Mouse (Mus musculus) heart, embryonic 15.5 days (tissue): ENCODE data around the gene Strbp. TPM values are rescaled to one million over a fixed set of nuclear protein-coding genes. Genes with fewer than 3 reads are reported as not detected.

Experiments used
- ATAC-seq: fragments of 200-750 bp; cut with Nextera tagmentation; replicated peaks from 2 replicates; pipeline ENCODE4 v1.8.0; 2017; ENCODE audit warnings: low read depth, moderate TSS enrichment; ENCODE audit not compliant: insufficient number of reproducible peaks, insufficient read depth, low FRiP score
- H3K27ac ChIP-seq: fragments of 300-500 bp; sonication (generic); 2 replicates; pipeline ENCODE4 v1.5.1; 2015; ENCODE audit warnings: mild to moderate bottlenecking, inconsistent platforms
- H3K27me3 ChIP-seq: fragments of 300-500 bp; sonication (generic); 2 replicates; pipeline ENCODE4 v1.6.1; 2015; ENCODE audit warnings: inconsistent platforms
- H3K36me3 ChIP-seq: fragments of 300-500 bp; sonication (generic); 2 replicates; pipeline ENCODE4 v1.6.1; 2015; ENCODE audit warnings: mild to moderate bottlenecking, inconsistent platforms
- H3K4me1 ChIP-seq: fragments of 300-500 bp; sonication (generic); replicated peaks from 2 replicates; pipeline ENCODE4 v1.6.1; 2015; ENCODE audit warnings: inconsistent platforms
- H3K4me2 ChIP-seq: fragments of 300-500 bp; sonication (generic); 2 replicates; pipeline ENCODE4 v1.6.1; 2015; ENCODE audit warnings: inconsistent platforms, mild to moderate bottlenecking, moderate library complexity
- H3K4me3 ChIP-seq: fragments of 300-500 bp; sonication (generic); 2 replicates; pipeline ENCODE4 v1.5.1; 2015; ENCODE audit warnings: mild to moderate bottlenecking, inconsistent platforms
- H3K9ac ChIP-seq: fragments of 300-500 bp; sonication (generic); 2 replicates; pipeline ENCODE4 v1.6.1; 2015; ENCODE audit warnings: mild to moderate bottlenecking, inconsistent platforms
- H3K9me3 ChIP-seq: fragments of 300-500 bp; sonication (generic); replicated peaks from 2 replicates; pipeline ENCODE4 v1.6.1; 2016; ENCODE audit warnings: inconsistent platforms
- WGBS: fragments of 180-500 bp; shearing (Covaris S2); methylation state at CpG from one replicate; pipeline ENCODE4 v1.1.7; 2015; ENCODE audit warnings: mixed read lengths; 5-methylcytosine and 5-hydroxymethylcytosine counted together
- polyA plus RNA-seq: library from polyadenylated mRNA; unstranded; fragments of >200 nt; fragmentation: Nextera tagmentation; extraction: Ambion mirVana; gene quantifications from 2 replicates; pipeline ENCODE4 v1.2.1, GENCODE M21; 2015

The Strbp gene
- 23.4 and 24.5 TPM in 2 replicates for polyA plus RNA-seq

GRCm38 (mm10) chr2:37703230-37703954 lies at the start of gene Strbp:
Gene Strbp, minus strand, starts transcription at chr2:37703859.
- no peaks in the 10 kb centered on the region for H3K9me3 ChIP-seq
- H3K27ac ChIP-seq: peak within 1 kb of the TSS; percentile 88
- H3K4me1 ChIP-seq: peaks cover 17% of the 10 kb centered on the region
- no peaks in the 10 kb centered on the region for H3K27me3 ChIP-seq
- peak within 1 kb of the TSS; percentile 70 for H3K4me3 ChIP-seq
- WGBS: 0% methylated on average over 77 of the region's 98 CpGs
- peak; percentile 93 for ATAC-seq
- no peaks in the 10 kb centered on the region for H3K36me3 ChIP-seq
- peak within 1 kb of the TSS; percentile 97 for H3K9ac ChIP-seq
- H3K4me2 ChIP-seq: peak within 1 kb of the TSS; percentile 90

- Histone ChIP-seq H3K4me3 (no peak overlapping the region), H3K9ac (no peak overlapping the region), H3K4me1 (peaks cover 17% of the 10 kb centered on the region), H3K27me3 (no peaks in the 10 kb centered on the region), H3K9me3 (no peaks in the 10 kb centered on the region), H3K4me2 (no peak overlapping the region), H3K36me3 (no peaks in the 10 kb centered on the region), H3K27ac (no peak overlapping the region)
- 88% methylated on average over 1 of the region's 1 CpGs for WGBS
- no peak for ATAC-seq
Observed at GRCm38 (mm10) chr2:37751114-37751513, 47.5 kb upstream of the Strbp start.

GRCm38 (mm10) chr2:37749323-37749722 lies 45.7 kb upstream of the Strbp start:
- no peaks in the 10 kb centered on the region for H3K36me3 ChIP-seq
- ATAC-seq: no peak
- 0 out of 2 replicates have a peak overlapping the region, but pooled peaks have one; percentile 68 for H3K27ac ChIP-seq
- H3K27me3 ChIP-seq: no peaks in the 10 kb centered on the region
- no peak overlapping the region for H3K4me3 ChIP-seq
- H3K9ac ChIP-seq: no peak overlapping the region
- H3K9me3 ChIP-seq: no peaks in the 10 kb centered on the region
- peaks cover 17% of the 10 kb centered on the region for H3K4me1 ChIP-seq
- whole genome bisulfite sequencing: 31% methylated on average over 6 of the region's 6 CpGs
- H3K4me2 ChIP-seq: no peak overlapping the region

- Histone ChIP-seq H3K27me3 (no peaks in the 10 kb centered on the region), H3K9me3 (no peaks in the 10 kb centered on the region), H3K4me3 (no peak overlapping the region), H3K4me1 (peaks cover 17% of the 10 kb centered on the region), H3K4me2 (no peak overlapping the region), H3K27ac (peak overlapping the region; percentile 68), H3K36me3 (no peaks in the 10 kb centered on the region), H3K9ac (no peak overlapping the region)
- peak; percentile 61; the same call in 1 of the 2 replicates for ATAC-seq
- 50% methylated on average over 10 of the region's 10 CpGs for WGBS
Observed at GRCm38 (mm10) chr2:37748442-37749066, 44.9 kb upstream of the Strbp start.

- no peak overlapping the region for H3K9ac ChIP-seq
- H3K4me3 ChIP-seq: no peak overlapping the region
- H3K27me3 ChIP-seq: no peaks in the 10 kb centered on the region
- H3K4me2 ChIP-seq: no peak overlapping the region
- H3K36me3 ChIP-seq: no peaks in the 10 kb centered on the region
- H3K9me3 ChIP-seq: no peaks in the 10 kb centered on the region
- H3K4me1 ChIP-seq: peaks cover 17% of the 10 kb centered on the region
- 0 out of 2 replicates have a peak overlapping the region, but pooled peaks have one; percentile 68 for H3K27ac ChIP-seq
- no peak for ATAC-seq
- WGBS: 23% methylated on average over 2 of the region's 2 CpGs
Observed at GRCm38 (mm10) chr2:37747909-37748308, 44.2 kb upstream of the Strbp start.

- no peaks in the 10 kb centered on the region for H3K27me3 ChIP-seq
- H3K9ac ChIP-seq: no peak overlapping the region
- no peak overlapping the region for H3K4me3 ChIP-seq
- H3K4me1 ChIP-seq: peaks cover 17% of the 10 kb centered on the region
- H3K4me2 ChIP-seq: no peak overlapping the region
- no peaks in the 10 kb centered on the region for H3K36me3 ChIP-seq
- no peak overlapping the region for H3K27ac ChIP-seq
- H3K9me3 ChIP-seq: no peaks in the 10 kb centered on the region
- 86% methylated on average over 5 of the region's 5 CpGs for WGBS
- ATAC-seq: no peak
Observed at GRCm38 (mm10) chr2:37746293-37747049, 42.8 kb upstream of the Strbp start.

- Histone ChIP-seq H3K27ac (no peak overlapping the region), H3K36me3 (no peaks in the 10 kb centered on the region), H3K4me1 (peaks cover 17% of the 10 kb centered on the region), H3K4me3 (no peak overlapping the region), H3K9me3 (no peaks in the 10 kb centered on the region), H3K27me3 (no peaks in the 10 kb centered on the region), H3K4me2 (no peak overlapping the region), H3K9ac (no peak overlapping the region)
- WGBS: 89% methylated on average over 10 of the region's 10 CpGs
- no peak for ATAC-seq
Observed at GRCm38 (mm10) chr2:37744773-37745395, 41.2 kb upstream of the Strbp start.

GRCm38 (mm10) chr2:37741806-37742554 lies 38.3 kb upstream of the Strbp start:
- H3K4me2 ChIP-seq: no peak overlapping the region
- no peaks in the 10 kb centered on the region for H3K4me1 ChIP-seq
- no peak for ATAC-seq
- WGBS: 65% methylated on average over 20 of the region's 20 CpGs
- H3K27ac ChIP-seq: no peak overlapping the region
- no peaks in the 10 kb centered on the region for H3K36me3 ChIP-seq
- H3K27me3 ChIP-seq: no peaks in the 10 kb centered on the region
- H3K9me3 ChIP-seq: no peaks in the 10 kb centered on the region
- no peak overlapping the region for H3K9ac ChIP-seq
- H3K4me3 ChIP-seq: no peak overlapping the region

- Histone ChIP-seq H3K9ac (no peak overlapping the region), H3K4me3 (peak overlapping the region; percentile 15)
- 43% methylated on average over 1 of the region's 1 CpGs for WGBS
Observed at GRCm38 (mm10) chr2:37735807-37736188, 32.1 kb upstream of the Strbp start.

GRCm38 (mm10) chr2:37734979-37735806 lies 31.5 kb upstream of the Strbp start:
- Histone ChIP-seq H3K4me3 (peak overlapping the region; percentile 15), H3K4me1 (peaks cover 11% of the 10 kb centered on the region), H3K36me3 (no peaks in the 10 kb centered on the region), H3K9ac (no peak overlapping the region), H3K9me3 (no peaks in the 10 kb centered on the region), H3K27me3 (no peaks in the 10 kb centered on the region), H3K4me2 (peak overlapping the region; percentile 48), H3K27ac (no peak overlapping the region)
- no peak; the same call in 1 of the 2 replicates for ATAC-seq
- 12% methylated on average over 17 of the region's 17 CpGs for WGBS

More at GRCm38 (mm10) chr2:37735807-37736188, 32.1 kb upstream of the Strbp start:
- no peak for ATAC-seq
- Histone ChIP-seq H3K4me2 (peak overlapping the region; percentile 48), H3K36me3 (no peaks in the 10 kb centered on the region), H3K4me1 (peaks cover 11% of the 10 kb centered on the region), H3K9me3 (no peaks in the 10 kb centered on the region), H3K27me3 (no peaks in the 10 kb centered on the region), H3K27ac (no peak overlapping the region)
